Mouse (Mus musculus) MEL (cell line): ENCODE results near the gene Naa10. TPM values are rescaled to one million over a fixed set of nuclear protein-coding genes. Genes with fewer than 3 reads are reported as not detected.

ENCODE experiments used
- DNase-seq: peaks from one replicate; pipeline ENCODE4 v3.0.0; 2011; ENCODE audit warnings: low read depth, low spot score
- H3K27ac ChIP-seq: 2 replicates; pipeline ENCODE4 v1.5.1; 2012; ENCODE audit warnings: low read depth, mild to moderate bottlenecking, control low read depth, low read length, moderate library complexity; ENCODE audit not compliant: control insufficient read depth
- H3K27me3 ChIP-seq, 2 experiments: fragments of 150-350 bp in 1 of 2; sonication (generic) in 1 of 2; 2 replicates each; pipeline ENCODE4 v1.6.1; 2012; ENCODE audit warnings: low read length in 2 of 2, mild to moderate bottlenecking in 2 of 2, improper control_type of control experiment in 1 of 2, moderate library complexity in 1 of 2; ENCODE audit not compliant: insufficient read depth in 2 of 2, control insufficient read depth in 1 of 2
- H3K36me3 ChIP-seq, 2 experiments: 2 replicates each; pipeline ENCODE4 v1.6.1; 2012 to 2014; ENCODE audit warnings: low read length in 2 of 2, improper control_type of control experiment in 1 of 2, inconsistent platforms in 1 of 2, mild to moderate bottlenecking in 1 of 2; ENCODE audit not compliant: insufficient read depth in 2 of 2, control insufficient read depth in 1 of 2
- H3K4me1 ChIP-seq, 2 experiments: fragments of 150-350 bp in 1 of 2; sonication (generic) in 1 of 2; 2 replicates each; pipeline ENCODE4 v1.6.1; 2012; ENCODE audit warnings: low read length in 2 of 2, improper control_type of control experiment in 1 of 2, mild to moderate bottlenecking in 1 of 2; ENCODE audit not compliant: insufficient read depth in 2 of 2, control insufficient read depth in 1 of 2
- H3K4me3 ChIP-seq, 2 experiments: fragments of 150-350 bp in 1 of 2; sonication (generic) in 1 of 2; 2 replicates each; pipeline ENCODE4 v1.5.1; 2012; ENCODE audit warnings: low read depth in 2 of 2, low read length in 2 of 2, mild to moderate bottlenecking in 2 of 2, moderate library complexity in 2 of 2, control low read depth in 1 of 2, improper control_type of control experiment in 1 of 2; ENCODE audit not compliant: control insufficient read depth in 1 of 2, insufficient read depth in 1 of 2
- H3K79me2 ChIP-seq: 2 replicates; pipeline ENCODE4 v1.6.1; 2012; ENCODE audit warnings: mild to moderate bottlenecking, low read length, moderate library complexity; ENCODE audit not compliant: control insufficient read depth, poor library complexity, insufficient read depth
- H3K9ac ChIP-seq: 2 replicates; pipeline ENCODE4 v1.6.1; 2012; ENCODE audit warnings: low read depth, mild to moderate bottlenecking, control low read depth, low read length, moderate library complexity; ENCODE audit not compliant: control insufficient read depth, poor library complexity, severe bottlenecking
- H3K9me3 ChIP-seq: fragments of 150-350 bp; sonication (generic); replicated peaks from 2 replicates; pipeline ENCODE4 v1.6.1; 2012; ENCODE audit warnings: mild to moderate bottlenecking, low read length, improper control_type of control experiment, moderate library complexity; ENCODE audit not compliant: insufficient read depth
- BHLHE40 ChIP-seq: IDR thresholded peaks from 2 replicates; pipeline ENCODE4 v1.6.1; 2012; ENCODE audit warnings: low read depth, mild to moderate bottlenecking, inconsistent platforms, low read length, improper control_type of control experiment, borderline replicate concordance
- CHD1 ChIP-seq: IDR thresholded peaks from 2 replicates; pipeline ENCODE4 v1.6.1; 2012; ENCODE audit warnings: low read depth, mild to moderate bottlenecking, inconsistent platforms, low read length, improper control_type of control experiment
- CHD2 ChIP-seq: IDR thresholded peaks from 2 replicates; pipeline ENCODE4 v1.6.1; 2011; ENCODE audit warnings: low read length, improper control_type of control experiment
- CTCF ChIP-seq, 3 experiments: IDR thresholded peaks in 2 of 3; conservative IDR thresholded peaks in 1 of 3; 2 replicates each; pipeline ENCODE4 v1.5.1; 2011 to 2012; ENCODE audit warnings: low read length in 3 of 3, low read depth in 2 of 3, mild to moderate bottlenecking in 2 of 3, improper control_type of control experiment in 1 of 3, inconsistent platforms in 1 of 3, mixed read lengths in 1 of 3, moderate library complexity in 1 of 3; ENCODE audit not compliant: control insufficient read depth in 1 of 3, insufficient read depth in 1 of 3, poor library complexity in 1 of 3, severe bottlenecking in 1 of 3
- E2F4 ChIP-seq: IDR thresholded peaks from 2 replicates; pipeline ENCODE4 v1.6.1; 2011; ENCODE audit warnings: low read depth, low read length, improper control_type of control experiment, borderline replicate concordance
- ELF1 ChIP-seq: IDR thresholded peaks from 2 replicates; pipeline ENCODE4 v1.6.1; 2014; ENCODE audit warnings: low read depth, mild to moderate bottlenecking, inconsistent platforms, low read length, improper control_type of control experiment, moderate library complexity
- EP300 ChIP-seq, 2 experiments: IDR thresholded peaks; 2 replicates each; pipeline ENCODE4 v1.6.1; 2011; ENCODE audit warnings: improper control_type of control experiment in 2 of 2, low read length in 2 of 2, low read depth in 1 of 2, mild to moderate bottlenecking in 1 of 2
- ETS1 ChIP-seq: IDR thresholded peaks from 2 replicates; pipeline ENCODE4 v1.6.1; 2012; ENCODE audit warnings: low read depth, mild to moderate bottlenecking, inconsistent platforms, low read length, improper control_type of control experiment, moderate library complexity
- GATA1 ChIP-seq: IDR thresholded peaks from 2 replicates; pipeline ENCODE4 v1.6.1; 2011; ENCODE audit warnings: low read depth, low read length, improper control_type of control experiment
- HCFC1 ChIP-seq: IDR thresholded peaks from 2 replicates; pipeline ENCODE4 v1.6.1; 2012; ENCODE audit warnings: low read depth, mild to moderate bottlenecking, inconsistent platforms, low read length, improper control_type of control experiment, moderate library complexity
- JUND ChIP-seq: IDR thresholded peaks from 2 replicates; pipeline ENCODE4 v1.6.1; 2011; ENCODE audit warnings: low read depth, mild to moderate bottlenecking, improper control_type of control experiment, low read length
- MAFK ChIP-seq: IDR thresholded peaks from 2 replicates; pipeline ENCODE4 v1.6.1; 2011; ENCODE audit warnings: low read depth, mild to moderate bottlenecking, low read length, improper control_type of control experiment, borderline replicate concordance
- MAX ChIP-seq: IDR thresholded peaks from 2 replicates; pipeline ENCODE4 v1.6.1; 2011; ENCODE audit warnings: low read length, improper control_type of control experiment
- MAZ ChIP-seq: IDR thresholded peaks from 2 replicates; pipeline ENCODE4 v1.6.1; 2012; ENCODE audit warnings: low read depth, mild to moderate bottlenecking, inconsistent platforms, low read length, improper control_type of control experiment
- MYB ChIP-seq: IDR thresholded peaks from 2 replicates; pipeline ENCODE4 v1.6.1; 2011; ENCODE audit warnings: mild to moderate bottlenecking, low read depth, low read length, improper control_type of control experiment
- NRF1 ChIP-seq: IDR thresholded peaks from 2 replicates; pipeline ENCODE4 v1.6.1; 2014; ENCODE audit warnings: low read depth, mild to moderate bottlenecking, inconsistent platforms, low read length, improper control_type of control experiment, moderate library complexity; ENCODE audit not compliant: poor library complexity, insufficient read depth, severe bottlenecking
- RCOR1 ChIP-seq: IDR thresholded peaks from 2 replicates; pipeline ENCODE4 v1.6.1; 2012; ENCODE audit warnings: low read depth, mild to moderate bottlenecking, inconsistent platforms, low read length, improper control_type of control experiment
- SMC3 ChIP-seq: IDR thresholded peaks from 2 replicates; pipeline ENCODE4 v1.6.1; 2011; ENCODE audit warnings: low read depth, low read length, improper control_type of control experiment
- TAL1 ChIP-seq: IDR thresholded peaks from 2 replicates; pipeline ENCODE4 v1.6.1; 2012; ENCODE audit warnings: mild to moderate bottlenecking, inconsistent platforms, low read length, moderate library complexity, mixed read lengths
- TBP ChIP-seq: IDR thresholded peaks from 2 replicates; pipeline ENCODE4 v1.8.0; 2011; ENCODE audit warnings: low read depth, low read length, improper control_type of control experiment
- TCF12 ChIP-seq: IDR thresholded peaks from 2 replicates; pipeline ENCODE4 v1.6.1; 2014; ENCODE audit warnings: low read depth, mild to moderate bottlenecking, inconsistent platforms, low read length, improper control_type of control experiment, moderate library complexity
- ZMIZ1 ChIP-seq: IDR thresholded peaks from 2 replicates; pipeline ENCODE4 v1.6.1; 2012; ENCODE audit warnings: low read depth, mild to moderate bottlenecking, inconsistent platforms, low read length, improper control_type of control experiment, moderate library complexity
- ZNF384 ChIP-seq: IDR thresholded peaks from 2 replicates; pipeline ENCODE4 v1.6.1; 2012; ENCODE audit warnings: low read depth, mild to moderate bottlenecking, inconsistent platforms, low read length, improper control_type of control experiment
- polyA plus RNA-seq, 2 experiments: library from polyadenylated mRNA; stranded (reverse) in 1 of 2; unstranded in 1 of 2; fragments of >175 nt in 1 of 2; fragments of >200 nt in 1 of 2; gene quantifications; 2 replicates each; pipeline versions ENCODE4 v1.2.1 to v1.2.4; 2012; ENCODE audit warnings: low replicate concordance in 2 of 2, low read depth in 1 of 2; ENCODE audit not compliant: insufficient read length in 2 of 2, insufficient read depth in 1 of 2, missing spikeins in 1 of 2
- total RNA-seq: library from RNA; depleted of rRNA; stranded (reverse); fragments of 300-350 nt; gene quantifications from 2 replicates; pipeline ENCODE4 v1.2.3, GENCODE M21; 2012

Gene Naa10
- total and polyA plus RNA-seq, 3 experiments, result 174 to 417 (median 253) TPM

DNA sequence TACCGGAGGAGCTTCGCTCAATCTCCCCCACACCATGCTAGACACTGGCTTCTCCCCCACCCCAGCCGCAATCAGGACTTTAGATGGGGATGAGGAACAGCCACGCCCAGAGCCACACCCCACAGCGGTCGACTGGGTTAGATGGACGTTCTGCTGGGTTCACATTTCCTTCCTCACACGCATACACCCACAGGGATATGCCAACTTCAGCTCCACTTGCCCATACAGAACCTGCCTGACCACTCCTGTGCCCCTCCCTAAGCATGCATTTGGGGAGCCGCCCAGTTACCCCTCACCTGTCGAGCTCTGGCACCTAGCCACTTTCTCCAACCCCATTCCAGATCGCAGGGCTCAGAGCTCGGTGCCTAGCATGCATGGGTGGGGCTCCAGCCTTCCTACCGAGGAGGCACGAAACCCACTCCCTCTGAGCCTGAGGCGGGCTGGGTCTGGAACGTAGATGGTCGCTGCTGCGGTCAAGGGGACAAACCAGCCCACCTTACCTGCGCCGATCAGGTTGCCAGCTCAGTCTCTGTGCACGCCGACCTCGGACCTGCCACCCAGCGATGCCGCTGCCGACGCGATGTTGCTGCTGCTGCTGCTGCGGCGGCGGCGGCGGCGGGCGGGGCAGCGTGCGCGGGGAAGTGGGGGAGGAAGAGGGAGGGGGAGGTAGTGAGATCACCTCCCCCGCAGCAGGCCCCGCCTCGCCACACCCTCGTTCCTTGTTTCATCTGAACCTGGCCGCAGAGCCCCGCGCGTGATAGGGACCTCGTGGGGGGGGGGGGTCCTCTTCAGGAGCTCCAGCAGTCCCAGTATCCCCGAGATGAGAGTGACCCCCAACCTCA lies 41.3 kb downstream of the Naa10 start:
- Histone ChIP-seq H3K4me3 (peak overlapping the region; percentile 40 to 41), H3K9me3 (no peaks in the 10 kb centered on the region), H3K79me2 (no peaks in the 10 kb centered on the region), H3K27ac (no peak overlapping the region), H3K4me1 (peaks cover 4 to 24% of the 10 kb centered on the region in 2 experiments; a peak in 3 of 4 replicates), H3K9ac (no peak overlapping the region), H3K36me3 (peaks cover 0 to 2% of the 10 kb centered on the region in 2 experiments; a peak in 1 of 4 replicates), H3K27me3 (no peaks in the 10 kb centered on the region)
- peak; percentile 37 for DNase-seq
- TF ChIP-seq RCOR1, result peak; percentile 56; the same call in 1 of the 2 replicates
- TF ChIP-seq BHLHE40, result no peak

DNA sequence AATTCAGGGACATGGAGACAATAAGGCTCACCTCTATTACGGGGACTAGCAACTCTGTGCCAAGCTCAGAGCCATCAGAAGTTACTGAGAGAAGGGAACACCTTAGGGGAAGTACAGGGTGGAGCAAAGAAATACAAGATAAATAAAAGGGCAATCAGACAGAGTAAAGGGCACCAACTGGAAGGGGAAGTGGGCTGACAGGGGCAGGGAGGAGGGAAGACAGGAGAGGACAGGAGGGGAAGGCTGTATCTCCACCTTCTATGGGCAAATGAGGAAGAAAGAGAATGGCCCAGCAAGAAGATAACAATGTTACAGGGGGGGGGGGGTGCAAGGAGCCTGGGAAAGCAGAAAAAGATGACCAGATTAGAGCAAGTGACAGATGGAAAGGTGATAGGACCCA lies 44.7 kb downstream of the Naa10 start:
- Histone ChIP-seq H3K4me3 (no peak overlapping the region), H3K27me3 (no peaks in the 10 kb centered on the region), H3K9ac (no peak overlapping the region), H3K4me1 (peaks cover 4 to 24% of the 10 kb centered on the region in 2 experiments; a peak in 3 of 4 replicates), H3K9me3 (no peaks in the 10 kb centered on the region), H3K27ac (no peak overlapping the region), H3K36me3 (peaks cover 0 to 2% of the 10 kb centered on the region in 2 experiments; a peak in 1 of 4 replicates), H3K79me2 (no peaks in the 10 kb centered on the region)
- TF ChIP-seq RCOR1 (peak; percentile 45; the same call in 1 of the 2 replicates), ELF1 (peak; percentile 26; the same call in 1 of the 2 replicates), E2F4 (no peak), EP300 (IDR thresholded peaks at IDR 0.05; ENCODE audit: low read depth in 1 of 2, low read length in 2 of 2) (peak; percentile 26 to 59; a peak in 3 of 4 replicates), CTCF (IDR thresholded peaks at IDR 0.05 in 2 of 3, conservative IDR thresholded peaks at IDR 0.05 in 1 of 3; ENCODE audit: control insufficient read depth in 1 of 3, insufficient read depth in 1 of 3, low read depth in 2 of 3, low read length in 3 of 3, poor library complexity in 1 of 3, severe bottlenecking in 1 of 3) (no peak), HCFC1 (no peak), MAFK (no peak), MYB (no peak), TBP (no peak), MAZ (peak; percentile 23; the same call in 1 of the 2 replicates), TCF12 (0 out of 2 replicates have a peak, but pooled peaks have one; percentile 25), ZNF384 (no peak), CHD1 (no peak), NRF1 (no peak), ZMIZ1 (no peak), TAL1 (no peak), JUND (no peak), ETS1 (peak; percentile 30; the same call in 1 of the 2 replicates), GATA1 (peak; percentile 30; the same call in 1 of the 2 replicates), MAX (no peak), SMC3 (no peak), CHD2 (no peak)
- peak; percentile 67 for DNase-seq
